Mouse (Mus musculus): ENCODE data around the gene Gm3002. TPM values are rescaled to one million over a fixed set of nuclear protein-coding genes. Genes with fewer than 3 reads are reported as not detected.
"Not testable (repeated sequence)": the region's sequence is repeated elsewhere in the genome, so short reads cannot be mapped to it uniquely, and the experiment has no call there.

Gm3002 gene
- under 1 TPM; 0.15 to 0.98 TPM for total RNA-seq (2021)
- long read RNA-seq, experiment 1: 0 reads
- long read RNA-seq, experiment 2: 0 reads

DNA sequence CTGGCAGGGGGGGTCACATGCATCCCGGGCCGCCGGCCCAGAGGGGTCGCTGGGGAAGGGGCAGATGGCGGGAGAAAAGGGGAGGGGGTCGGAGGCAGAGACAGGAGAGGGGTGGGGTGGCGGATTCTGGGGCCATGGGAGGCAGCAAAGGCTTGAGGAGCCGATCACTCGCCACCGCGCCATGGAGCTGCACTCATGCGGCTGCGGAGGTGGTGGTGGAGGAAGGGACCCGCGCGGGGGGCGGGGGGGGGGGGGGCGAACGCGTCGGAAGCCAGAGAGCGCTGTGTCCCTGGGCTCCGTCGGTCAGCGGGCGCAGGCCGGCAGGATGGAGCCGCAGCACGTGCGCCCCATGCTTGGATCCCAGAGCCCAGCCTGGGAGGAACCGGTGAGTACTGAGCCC is at the start of gene Gm3002:
Gm3002 (plus strand) TSS at position 301 of the 400 bp plus-strand sequence.
- DNase-seq; intact Hi-C loops (cut with DNase I): not testable (repeated sequence)

DNA sequence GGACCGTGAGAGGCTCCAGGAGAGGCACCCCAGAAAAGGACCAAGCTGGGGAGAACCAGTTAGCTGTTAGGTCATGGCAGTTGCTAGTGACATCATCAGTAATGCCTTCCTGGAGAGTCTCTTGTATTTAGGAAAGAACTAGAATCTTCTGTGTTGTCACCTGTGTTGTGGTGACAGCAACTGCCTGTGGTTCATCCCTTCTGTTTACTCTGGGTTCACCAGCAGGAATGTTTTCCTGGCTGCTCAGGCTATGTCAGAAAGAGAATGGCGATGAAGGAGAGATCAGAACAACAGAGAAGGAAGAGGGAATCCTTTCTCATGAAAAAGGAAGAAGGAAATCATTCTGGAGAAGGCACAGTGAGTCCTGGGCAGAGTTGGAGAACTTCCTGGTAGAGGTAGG is 36.1 kb downstream of the Gm3002 start, which contains the start of gene Gm3033:
Gm3033 (plus strand) TSS at position 301 of the 400 bp plus-strand sequence.
- intact Hi-C loops (cut with DNase I); DNase-seq: not testable (repeated sequence)

DNA sequence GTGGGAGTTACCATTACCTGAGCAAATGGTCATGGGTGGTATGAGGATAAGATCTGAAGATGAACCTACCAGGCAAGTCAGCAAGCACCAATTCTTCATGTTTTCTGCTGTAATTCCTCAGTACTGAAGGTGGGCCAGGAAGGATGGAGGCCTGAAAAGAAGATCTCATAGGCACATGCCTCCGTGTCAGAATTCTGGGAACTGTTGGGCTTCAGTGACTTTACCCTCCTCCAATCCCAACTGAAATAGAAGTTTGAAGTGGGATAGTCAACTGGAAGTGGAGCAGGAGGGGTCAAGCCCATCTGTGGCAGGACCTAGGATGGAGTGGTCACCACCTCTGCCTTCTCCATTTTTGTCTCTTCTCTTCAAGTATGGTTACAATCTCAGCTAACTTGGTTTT is 74.0 kb downstream of the Gm3002 start, which contains the start of gene Gm2916:
Gm2916 (plus strand) TSS at position 301 of the 400 bp plus-strand sequence.
- DNase-seq; intact Hi-C loops (cut with DNase I): not testable (repeated sequence)

DNA sequence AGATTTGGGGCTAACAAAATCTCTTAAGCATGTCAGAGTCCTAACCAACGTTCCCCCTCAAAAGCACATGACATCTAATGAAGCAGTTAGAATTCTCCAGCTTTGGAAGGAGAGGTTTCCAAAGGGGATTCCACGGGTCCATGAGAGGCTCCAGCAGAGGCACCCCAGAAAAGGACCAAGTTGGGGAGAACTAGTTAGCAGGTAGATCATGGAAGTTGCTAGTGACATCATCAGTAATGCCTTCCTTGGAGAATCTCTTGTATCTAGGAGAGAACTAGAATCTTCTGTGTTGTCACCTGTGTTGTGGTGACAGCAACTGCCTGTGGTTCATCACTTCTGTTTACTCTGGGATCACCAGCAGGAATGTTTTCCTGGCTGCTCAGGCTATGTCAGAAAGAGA is 121.6 kb downstream of the Gm3002 start, which contains the start of gene Gm3029:
Gm3029 (plus strand) TSS at position 301 of the 400 bp plus-strand sequence.
- intact Hi-C loops (cut with DNase I): not testable (repeated sequence)

DNA sequence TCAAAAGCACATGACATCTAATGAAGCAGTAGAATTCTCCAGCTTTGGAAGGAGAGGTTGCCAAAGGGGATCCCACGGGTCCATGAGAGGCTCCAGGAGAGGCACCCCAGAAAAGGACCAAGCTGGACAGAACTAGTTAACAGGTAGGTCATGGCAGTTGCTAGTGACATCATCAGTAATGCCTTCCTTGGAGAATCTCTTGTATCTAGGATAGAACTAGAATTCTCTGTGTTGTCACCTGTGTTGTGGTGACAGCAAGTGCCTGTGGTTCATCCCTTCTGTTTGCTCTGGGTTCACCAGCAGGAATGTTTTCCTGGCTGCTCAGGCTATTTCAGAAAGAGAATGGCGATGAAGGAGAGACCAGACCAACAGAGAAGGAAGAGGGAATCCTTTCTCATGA is 153.4 kb downstream of the Gm3002 start, which contains the start of gene Gm3095:
Gm3095 (plus strand) TSS at position 301 of the 400 bp plus-strand sequence.
- intact Hi-C loops (cut with DNase I); DNase-seq: not testable (repeated sequence)

More for the DNA sequence above, 121.6 kb downstream of the Gm3002 start, which contains the start of gene Gm3029:
- DNase-seq: not testable (repeated sequence)

DNA sequence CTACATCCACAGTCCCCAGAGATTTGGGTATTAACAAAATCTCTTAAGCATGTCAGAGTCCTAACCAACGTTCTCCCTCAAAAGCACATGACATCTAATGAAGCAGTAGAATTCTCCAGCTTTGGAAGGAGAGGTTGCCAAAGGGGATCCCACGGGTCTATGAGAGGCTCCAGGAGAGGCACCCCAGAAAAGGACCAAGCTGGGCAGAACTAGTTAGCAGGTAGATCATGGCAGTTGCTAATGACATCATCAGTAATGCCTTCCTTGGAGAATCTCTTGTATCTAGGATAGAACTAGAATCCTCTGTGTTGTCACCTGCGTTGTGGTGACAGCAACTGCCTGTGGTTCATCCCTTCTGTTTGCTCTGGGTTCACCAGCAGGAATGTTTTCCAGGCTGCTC is 188.2 kb downstream of the Gm3002 start, which contains the start of gene Gm3099:
Gm3099 (plus strand) TSS at position 301 of the 400 bp plus-strand sequence.
- intact Hi-C loops (cut with DNase I); DNase-seq: not testable (repeated sequence)

Other genes starting within 250 kb of the Gm3002 start
- gene Gm3012, start 175.6 kb upstream of the Gm3002 start, total RNA-seq (2021): not detected
- gene Gm3020, start 158.0 kb upstream of the Gm3002 start, total RNA-seq (2021): under 1 TPM; 0.49 to 0.50 TPM
- gene Gm3043, start 121.3 kb upstream of the Gm3002 start, total RNA-seq (2021): not detected
- gene Gm3033, start 36.2 kb downstream of the Gm3002 start, total RNA-seq (2021): not detected
- gene Gm2916, start 74.1 kb downstream of the Gm3002 start, total RNA-seq (2021): not detected
- not detected for gene Gm3029, start 121.7 kb downstream of the Gm3002 start, total RNA-seq (2021)
- not detected for gene Gm3095, start 153.5 kb downstream of the Gm3002 start, total RNA-seq (2021)
- gene Gm3099, start 188.3 kb downstream of the Gm3002 start, total RNA-seq (2021): not detected
- 1 to 10 TPM in 1 of 2 experiments, under 1 TPM in 1; 0.73 to 1.6 TPM for gene Gm5796, start 213.9 kb downstream of the Gm3002 start, total RNA-seq (2021)